Mouse (Mus musculus): ENCODE data around the gene Ccdc85c. TPM values are rescaled to one million over a fixed set of nuclear protein-coding genes. Genes with fewer than 3 reads are reported as not detected.
A peak's percentile ranks its signal among the peaks of the same experiment; 100 is the strongest.

The Ccdc85c gene
- total RNA-seq, 2 experiments from 2014 or later, result 30.1 to 33.4 TPM

GRCm38 (mm10) chr12:108256734-108257133, 18.5 kb downstream of the Ccdc85c start:
- no peak overlapping the region for H3K4me3 ChIP-seq
- intact Hi-C loops (cut with DNase I), result no loop called here
- DNase-seq, result no peak
- no peak overlapping the region for H3K27ac ChIP-seq
- TF ChIP-seq CTCF (IDR thresholded peaks at IDR 0.05), result no peak

- Histone ChIP-seq H3K4me3 (no peak overlapping the region), H3K27ac (no peak overlapping the region; the same call in 1 of the 2 replicates)
- no peak for TF ChIP-seq CTCF (IDR thresholded peaks at IDR 0.05)
- intact Hi-C loops (cut with DNase I), result no loop called here
- no peak for DNase-seq
These were observed 19.3 kb downstream of the Ccdc85c start for GRCm38 (mm10) chr12:108255960-108256359.

- intact Hi-C loops (cut with DNase I), result no loop called here
- peak; percentile 40 for DNase-seq
- Histone ChIP-seq H3K27ac (peak overlapping the region; percentile 28; the same call in 1 of the 2 replicates), H3K4me3 (no peak overlapping the region)
- TF ChIP-seq CTCF (IDR thresholded peaks at IDR 0.05), result no peak
These were observed 19.7 kb downstream of the Ccdc85c start for GRCm38 (mm10) chr12:108255511-108255919.

DNA sequence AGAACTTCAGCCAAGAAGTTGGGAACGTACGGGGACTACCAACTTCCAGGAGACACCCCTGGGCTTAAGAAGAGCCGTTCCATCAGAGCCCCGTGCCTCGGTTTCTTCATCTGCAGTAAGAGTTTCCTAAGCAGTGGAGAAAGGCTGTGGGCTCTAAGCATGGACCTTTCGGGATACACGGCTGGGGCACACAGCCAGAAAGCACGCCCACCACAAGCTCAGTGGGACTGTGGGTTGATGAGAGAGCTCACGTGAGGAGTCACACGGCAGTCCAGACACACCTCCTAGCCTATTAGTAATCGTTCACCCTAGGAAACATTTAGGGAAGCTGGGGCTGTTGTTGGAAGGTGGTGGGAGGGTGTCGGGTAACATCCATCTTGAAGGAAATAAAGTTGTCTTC, 22.2 kb downstream of the Ccdc85c start:
- TF ChIP-seq CTCF (IDR thresholded peaks at IDR 0.05), result no peak
- DNase-seq, result no peak
- intact Hi-C loops (cut with DNase I), result no loop called here
- Histone ChIP-seq H3K4me3 (no peak overlapping the region), H3K27ac (no peak overlapping the region)

GRCm38 (mm10) chr12:108251825-108252542, 23.2 kb downstream of the Ccdc85c start:
- intact Hi-C loops (cut with DNase I), result no loop called here
- no peak for TF ChIP-seq CTCF (IDR thresholded peaks at IDR 0.05)
- no peak for DNase-seq
- Histone ChIP-seq H3K4me3 (no peak overlapping the region), H3K27ac (peak overlapping the region; percentile 8; the same call in 1 of the 2 replicates)

DNA sequence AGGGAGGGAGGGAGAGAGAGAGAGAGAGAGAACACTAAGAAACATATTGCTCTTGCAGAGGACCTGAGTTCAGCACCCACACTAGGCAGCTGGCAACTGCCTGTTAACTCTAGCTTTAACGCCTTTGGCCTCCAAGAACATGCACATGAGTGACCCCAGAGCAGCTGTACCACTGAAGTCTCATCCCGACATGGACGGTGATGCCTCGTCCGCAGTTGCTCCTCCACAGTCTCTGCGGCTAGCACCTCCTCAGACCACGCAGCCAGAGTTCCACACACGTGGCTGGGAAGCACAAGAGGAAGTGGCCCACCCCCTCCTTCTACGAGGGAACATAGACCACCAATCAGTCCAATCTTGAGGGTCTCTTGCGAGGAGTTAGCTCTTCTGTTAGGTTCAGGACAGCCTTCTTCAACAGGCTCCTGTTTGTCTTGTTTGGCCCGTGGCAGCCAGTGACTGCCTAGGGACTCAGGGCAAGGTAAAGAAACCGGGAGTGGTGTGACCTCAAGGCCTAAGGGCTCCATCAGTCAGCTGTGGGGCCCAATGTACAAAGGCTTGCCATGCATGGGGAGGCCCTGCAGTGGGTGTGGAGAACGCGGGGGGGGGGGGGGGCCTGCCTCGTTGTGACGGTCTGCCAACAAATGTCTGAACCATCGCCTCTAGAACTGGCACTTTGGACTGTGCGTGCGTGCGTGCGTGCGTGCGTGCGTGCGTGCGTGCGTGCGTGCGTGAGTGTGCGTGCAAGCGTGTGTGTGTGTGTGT, 24.0 kb downstream of the Ccdc85c start:
- Histone ChIP-seq H3K4me3 (no peak overlapping the region), H3K27ac (peak overlapping the region; percentile 84)
- no peak for DNase-seq
- TF ChIP-seq CTCF (IDR thresholded peaks at IDR 0.05), result no peak
- intact Hi-C loops (cut with DNase I), result no loop called here

DNA sequence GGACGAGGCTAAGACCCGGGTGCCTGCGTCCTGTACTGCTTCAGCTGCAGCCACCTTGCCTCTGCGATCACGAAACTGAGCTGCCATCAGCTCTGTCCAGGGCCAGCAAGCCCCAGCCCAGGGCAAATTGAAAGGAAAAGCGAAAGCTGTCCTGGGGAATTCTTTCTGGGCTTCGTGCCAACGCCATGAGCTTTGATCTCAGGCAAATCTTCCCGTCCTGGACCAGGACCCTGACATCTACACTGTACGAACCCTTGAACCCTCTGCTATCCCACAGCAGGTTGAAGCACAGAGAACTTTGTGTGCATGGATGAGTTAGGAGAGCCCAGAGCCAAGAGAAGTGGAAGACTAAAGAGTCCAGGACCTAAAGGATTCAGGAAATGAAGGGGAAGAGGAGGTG, 25.7 kb downstream of the Ccdc85c start:
- DNase-seq, result peak; percentile 67
- TF ChIP-seq CTCF (IDR thresholded peaks at IDR 0.05), result no peak
- intact Hi-C loops (cut with DNase I), result no loop called here
- peak overlapping the region; percentile 41 for H3K4me3 ChIP-seq
- peak overlapping the region; percentile 84 for H3K27ac ChIP-seq

DNA sequence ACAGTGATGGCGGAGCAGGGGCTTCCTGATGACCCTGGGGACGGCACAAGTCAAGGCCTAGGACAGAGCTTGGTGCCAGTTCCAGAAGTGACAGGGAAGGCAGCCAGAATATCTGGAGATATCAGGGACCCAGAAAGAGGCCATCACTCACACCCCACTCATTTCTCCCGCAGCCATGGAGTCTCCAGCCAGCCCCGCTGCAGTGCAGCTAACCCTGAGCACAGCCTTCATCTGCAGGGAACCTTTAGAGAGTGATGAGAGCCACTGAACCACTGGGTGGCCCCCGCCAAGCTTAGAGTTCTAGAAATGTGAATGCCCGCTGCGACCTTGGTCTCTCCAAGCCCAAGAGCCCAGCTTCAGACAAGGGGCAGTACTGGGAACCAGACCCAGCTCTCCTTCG, 26.2 kb downstream of the Ccdc85c start:
- no peak for TF ChIP-seq CTCF (IDR thresholded peaks at IDR 0.05)
- intact Hi-C loops (cut with DNase I), result no loop called here
- peak overlapping the region; percentile 41 for H3K4me3 ChIP-seq
- DNase-seq, result no peak
- H3K27ac ChIP-seq, result peak overlapping the region; percentile 84; the same call in 1 of the 2 replicates

DNA sequence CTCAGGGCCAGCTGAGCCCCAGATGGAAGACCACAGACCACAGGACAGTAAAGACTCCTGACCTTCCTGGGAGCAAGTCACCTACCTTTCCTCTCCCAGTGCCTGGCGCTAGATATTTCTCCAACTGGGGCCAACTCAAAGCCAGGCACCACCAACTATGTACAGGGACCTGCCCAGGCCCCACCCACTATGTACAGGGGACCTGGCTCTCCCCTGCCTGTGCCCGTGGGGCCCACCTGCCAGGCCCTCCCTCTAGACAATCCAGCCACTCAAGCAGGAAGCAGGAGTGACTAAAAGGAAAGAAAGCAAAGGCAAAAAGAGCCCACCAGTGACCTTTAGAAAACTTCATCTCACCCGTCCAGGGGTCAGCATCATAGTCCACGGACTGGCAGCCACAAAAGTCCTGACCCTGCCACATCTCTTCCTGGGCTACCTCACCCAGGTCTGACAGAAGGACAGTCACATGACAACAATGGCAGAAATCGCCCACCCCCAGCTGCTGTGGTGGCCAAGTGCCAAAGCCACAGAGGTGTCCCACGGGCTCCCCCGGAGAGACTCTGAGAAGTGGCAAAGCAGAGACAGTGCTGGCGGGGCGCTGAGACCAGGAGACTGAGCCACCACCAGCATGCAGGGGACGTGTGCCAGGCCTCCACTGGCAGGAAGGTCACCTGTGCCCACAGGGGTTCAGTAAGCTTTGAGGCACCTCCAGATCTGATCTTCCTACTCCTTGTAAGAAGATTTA, 28.3 kb downstream of the Ccdc85c start:
- peak overlapping the region; percentile 88 for H3K27ac ChIP-seq
- no peak for TF ChIP-seq CTCF (IDR thresholded peaks at IDR 0.05)

DNA sequence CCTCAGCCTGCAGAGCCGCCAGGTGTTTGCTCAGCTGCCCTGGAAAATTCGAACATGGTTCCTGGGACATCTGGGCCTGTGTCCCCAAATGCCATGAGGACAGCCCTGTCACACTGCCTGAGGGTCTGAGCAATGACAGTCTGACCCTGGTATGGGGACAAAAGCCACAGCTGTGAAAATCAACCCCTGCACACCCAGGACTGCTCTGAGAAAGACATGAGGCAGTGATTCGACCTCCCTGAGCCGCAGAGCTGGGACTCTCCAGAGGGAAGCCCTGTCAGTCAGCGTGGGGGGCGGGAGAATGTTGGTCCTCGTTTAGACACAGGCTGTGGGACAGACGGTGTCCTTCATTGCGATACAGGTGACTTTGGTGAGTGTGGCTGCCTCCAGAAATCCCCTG, 29.6 kb downstream of the Ccdc85c start:
- no peak for DNase-seq
- TF ChIP-seq CTCF (IDR thresholded peaks at IDR 0.05), result no peak
- Histone ChIP-seq H3K4me3 (peak overlapping the region; percentile 54), H3K27ac (peak overlapping the region; percentile 88)
- intact Hi-C loops (cut with DNase I), result no loop called here

More for the DNA sequence above, 28.3 kb downstream of the Ccdc85c start:
- peak; percentile 56 for DNase-seq
- H3K4me3 ChIP-seq, result no peak overlapping the region
- intact Hi-C loops (cut with DNase I), result no loop called here

- Histone ChIP-seq H3K27ac (peak overlapping the region; percentile 88), H3K4me3 (peak overlapping the region; percentile 54)
- TF ChIP-seq CTCF (IDR thresholded peaks at IDR 0.05), result no peak
- intact Hi-C loops (cut with DNase I), result no loop called here
- peak; percentile 87 for DNase-seq
These were observed 30.4 kb downstream of the Ccdc85c start for GRCm38 (mm10) chr12:108244778-108245177.

- H3K4me3 ChIP-seq, result no peak overlapping the region
- H3K27ac ChIP-seq, result no peak overlapping the region; the same call in 1 of the 2 replicates
- no peak for TF ChIP-seq CTCF (IDR thresholded peaks at IDR 0.05)
- intact Hi-C loops (cut with DNase I), result no loop called here
- no peak for DNase-seq
These were observed 32.9 kb downstream of the Ccdc85c start for GRCm38 (mm10) chr12:108242243-108242745.
